Mouse (Mus musculus) intestine, embryonic 15.5 days (tissue): ENCODE measurements around the gene Cap2. TPM values are rescaled to one million over a fixed set of nuclear protein-coding genes. Genes with fewer than 3 reads are reported as not detected.

ENCODE experiments used
- ATAC-seq: fragments of 200-750 bp; cut with Nextera tagmentation; 2 replicates; pipeline ENCODE4 v1.8.0; 2017; ENCODE audit warnings: moderate TSS enrichment, moderate library complexity
- H3K27ac ChIP-seq: fragments of 300-500 bp; sonication (generic); 2 replicates; pipeline ENCODE4 v1.5.1; 2015; ENCODE audit warnings: mild to moderate bottlenecking, inconsistent platforms
- H3K27me3 ChIP-seq: fragments of 300-500 bp; sonication (generic); replicated peaks from 2 replicates; pipeline ENCODE4 v1.6.1; 2015; ENCODE audit warnings: inconsistent platforms
- H3K36me3 ChIP-seq: fragments of 300-500 bp; sonication (generic); 2 replicates; pipeline ENCODE4 v1.6.1; 2015; ENCODE audit warnings: inconsistent platforms
- H3K4me1 ChIP-seq: fragments of 300-500 bp; sonication (generic); replicated peaks from 2 replicates; pipeline ENCODE4 v1.6.1; 2015; ENCODE audit warnings: inconsistent platforms
- H3K4me2 ChIP-seq: fragments of 300-500 bp; sonication (generic); replicated peaks from 2 replicates; pipeline ENCODE4 v1.6.1; 2015; ENCODE audit warnings: mild to moderate bottlenecking, inconsistent platforms
- H3K4me3 ChIP-seq: fragments of 300-500 bp; sonication (generic); replicated peaks from 2 replicates; pipeline ENCODE4 v1.5.1; 2015; ENCODE audit warnings: inconsistent platforms
- H3K9ac ChIP-seq: fragments of 300-500 bp; sonication (generic); 2 replicates; pipeline ENCODE4 v1.6.1; 2015; ENCODE audit warnings: inconsistent platforms
- H3K9me3 ChIP-seq: fragments of 300-500 bp; sonication (generic); 2 replicates; pipeline ENCODE4 v1.6.1; 2016; ENCODE audit warnings: inconsistent platforms
- WGBS: fragments of 180-500 bp; shearing (Covaris S2); methylation state at CpG from one replicate; pipeline ENCODE4 v1.1.7; 2015; 5-methylcytosine and 5-hydroxymethylcytosine counted together
- polyA plus RNA-seq: library from polyadenylated mRNA; unstranded; fragments of >200 nt; fragmentation: Nextera tagmentation; extraction: Ambion mirVana; gene quantifications from 2 replicates; pipeline ENCODE4 v1.2.1, GENCODE M21; 2015

Gene Cap2
- polyA plus RNA-seq, 1 experiment from 2014 or later = 10.4 TPM

DNA sequence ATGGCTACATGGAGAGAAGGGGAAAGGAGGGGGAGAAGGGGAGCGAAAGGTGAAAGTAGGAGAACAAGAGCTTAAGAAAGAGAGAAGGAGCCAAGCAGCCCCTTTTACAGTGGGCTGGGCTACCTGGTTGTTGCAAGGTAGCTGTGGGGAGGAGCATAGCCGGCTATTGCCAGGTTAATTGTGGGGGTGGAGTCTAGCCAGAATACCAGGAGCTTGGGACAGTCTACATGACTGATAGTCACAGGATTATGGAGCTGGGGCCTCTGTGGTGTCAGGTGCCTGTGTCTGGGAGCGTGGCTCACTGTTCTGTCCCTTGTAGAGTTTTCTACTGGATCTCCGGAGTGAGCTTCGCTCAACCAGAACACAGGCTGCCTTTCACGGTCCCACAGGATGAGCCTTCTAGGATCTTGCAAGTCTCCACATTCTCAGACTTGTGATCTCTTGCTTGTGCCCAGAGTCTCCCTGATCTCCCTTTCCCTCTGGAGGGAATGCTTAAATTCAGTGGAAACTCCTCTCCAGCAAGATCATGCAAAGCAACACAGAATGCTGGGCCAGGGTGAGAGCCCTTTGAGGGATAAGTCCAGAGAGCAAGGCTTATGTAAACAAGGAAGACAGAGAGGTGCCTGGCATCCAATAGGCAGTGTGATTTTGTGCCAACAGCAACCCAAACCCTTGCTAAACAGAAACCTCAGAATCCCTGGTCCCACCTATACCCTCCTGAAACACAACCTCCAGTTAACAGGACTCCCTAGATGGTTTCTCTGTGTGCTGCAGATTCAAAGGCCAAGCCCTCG, 119.5 kb downstream of the Cap2 start:
- H3K4me1 ChIP-seq = peaks cover 13% of the 10 kb centered on the region
- H3K9me3 ChIP-seq = no peaks in the 10 kb centered on the region
- WGBS = 74% methylated on average over 7 of the region's 7 CpGs
- H3K36me3 ChIP-seq = no peaks in the 10 kb centered on the region
- H3K9ac ChIP-seq = no peak overlapping the region
- H3K27me3 ChIP-seq = no peaks in the 10 kb centered on the region
- ATAC-seq = peak; percentile 91
- H3K27ac ChIP-seq = no peak overlapping the region
- no peak overlapping the region for H3K4me2 ChIP-seq
- H3K4me3 ChIP-seq = no peak overlapping the region

DNA sequence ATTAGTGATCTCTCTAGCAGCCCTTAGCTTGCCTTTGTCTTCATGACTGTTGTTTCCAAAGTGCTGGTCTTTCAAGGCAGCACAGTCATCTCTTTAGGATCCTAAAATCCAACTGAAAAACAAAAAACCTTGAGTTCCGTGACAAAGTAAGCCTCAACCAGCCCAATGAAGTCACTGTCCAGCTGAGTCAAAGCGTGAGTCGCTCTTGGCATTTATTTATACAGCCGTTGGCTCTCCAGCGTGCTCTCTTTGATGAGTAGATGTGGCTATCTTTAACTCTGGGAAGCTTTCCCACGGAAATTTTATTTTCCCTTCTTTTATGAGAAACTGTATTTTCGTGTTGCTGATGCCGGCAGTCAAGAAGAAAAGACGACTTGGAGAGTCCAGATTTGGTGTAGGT, 125.0 kb downstream of the Cap2 start:
- no peaks in the 10 kb centered on the region for H3K36me3 ChIP-seq
- no peaks in the 10 kb centered on the region for H3K4me1 ChIP-seq
- H3K9ac ChIP-seq = no peak overlapping the region
- no peak overlapping the region for H3K4me3 ChIP-seq
- H3K9me3 ChIP-seq = no peaks in the 10 kb centered on the region
- WGBS = 77% methylated on average over 9 of the region's 9 CpGs
- H3K4me2 ChIP-seq = no peak overlapping the region
- H3K27me3 ChIP-seq = no peaks in the 10 kb centered on the region
- no peak for ATAC-seq
- no peak overlapping the region for H3K27ac ChIP-seq

DNA sequence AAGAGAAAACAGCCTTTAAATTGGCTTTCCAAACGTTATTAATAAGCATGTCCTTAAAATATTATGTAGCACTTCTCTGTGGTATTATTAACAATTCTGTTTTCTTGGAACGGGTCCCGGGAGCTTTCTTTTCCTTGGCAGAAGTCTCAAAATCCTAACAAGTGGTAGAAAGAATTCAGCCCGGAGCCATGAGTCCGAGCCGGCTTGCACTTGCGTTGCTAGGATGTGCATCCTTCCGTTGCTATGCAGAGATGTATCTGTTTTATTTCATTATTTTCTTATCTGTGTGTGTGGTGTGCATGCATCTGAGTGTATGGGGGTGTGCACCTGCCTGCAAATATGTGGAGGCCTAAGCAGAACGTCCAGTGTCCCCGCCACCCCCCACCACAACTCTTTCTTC, 126.2 kb downstream of the Cap2 start:
- Histone ChIP-seq H3K4me1 (no peaks in the 10 kb centered on the region), H3K9ac (no peak overlapping the region), H3K4me2 (no peak overlapping the region), H3K27me3 (no peaks in the 10 kb centered on the region), H3K4me3 (no peak overlapping the region), H3K36me3 (no peaks in the 10 kb centered on the region), H3K27ac (no peak overlapping the region), H3K9me3 (no peaks in the 10 kb centered on the region)
- ATAC-seq = peak; percentile 36; the same call in 1 of the 2 replicates
- WGBS = 44% methylated on average over 10 of the region's 10 CpGs

DNA sequence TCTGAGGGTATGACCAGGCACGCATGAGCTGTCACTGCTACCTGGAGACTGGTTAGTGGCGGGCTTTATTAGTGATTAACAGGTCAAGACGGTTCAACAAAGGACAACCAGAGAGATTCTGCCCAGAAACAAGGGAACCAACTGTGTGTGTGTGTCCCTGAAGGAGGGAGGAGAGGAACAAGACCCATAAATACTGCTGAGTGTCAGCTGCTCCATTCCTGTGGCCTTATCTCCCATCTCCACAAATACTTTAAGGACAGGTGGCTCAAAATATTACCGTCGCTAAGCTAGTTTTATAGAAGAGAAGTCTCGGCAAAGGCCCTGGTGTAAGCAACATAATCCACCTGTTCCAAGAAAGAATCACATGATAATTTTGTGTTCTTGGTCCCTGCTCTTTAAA, 127.7 kb downstream of the Cap2 start:
- no peaks in the 10 kb centered on the region for H3K27me3 ChIP-seq
- H3K27ac ChIP-seq = no peak overlapping the region
- H3K36me3 ChIP-seq = no peaks in the 10 kb centered on the region
- WGBS = 56% methylated on average over 6 of the region's 6 CpGs
- H3K4me1 ChIP-seq = no peaks in the 10 kb centered on the region
- H3K9me3 ChIP-seq = no peaks in the 10 kb centered on the region
- H3K4me2 ChIP-seq = no peak overlapping the region
- ATAC-seq = no peak
- no peak overlapping the region for H3K4me3 ChIP-seq
- no peak overlapping the region for H3K9ac ChIP-seq

DNA sequence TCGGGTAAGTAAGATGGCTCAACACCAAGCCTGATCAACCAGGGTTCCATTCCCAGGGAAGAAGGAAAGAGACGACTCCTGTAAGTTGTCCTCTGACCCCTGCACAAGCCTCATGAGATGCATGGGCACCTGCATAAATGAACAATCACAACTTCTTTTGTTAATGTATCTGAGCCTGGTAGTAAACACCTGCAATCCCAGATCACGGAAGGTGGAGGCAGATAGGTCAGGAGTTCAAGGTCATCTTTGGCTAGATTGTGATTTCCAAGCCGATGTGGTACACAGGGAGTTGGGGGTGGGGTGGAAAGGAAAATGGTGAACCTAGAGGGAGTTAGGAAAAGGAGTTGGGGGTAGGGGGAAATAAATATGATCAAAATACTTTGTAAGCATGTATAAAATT, 131.1 kb downstream of the Cap2 start:
- no peaks in the 10 kb centered on the region for H3K27me3 ChIP-seq
- no peaks in the 10 kb centered on the region for H3K4me1 ChIP-seq
- no peak overlapping the region for H3K9ac ChIP-seq
- 38% methylated on average over 4 of the region's 4 CpGs for WGBS
- no peak for ATAC-seq
- no peaks in the 10 kb centered on the region for H3K9me3 ChIP-seq
- no peaks in the 10 kb centered on the region for H3K36me3 ChIP-seq
- no peak overlapping the region for H3K4me3 ChIP-seq
- H3K27ac ChIP-seq = no peak overlapping the region
- H3K4me2 ChIP-seq = no peak overlapping the region

DNA sequence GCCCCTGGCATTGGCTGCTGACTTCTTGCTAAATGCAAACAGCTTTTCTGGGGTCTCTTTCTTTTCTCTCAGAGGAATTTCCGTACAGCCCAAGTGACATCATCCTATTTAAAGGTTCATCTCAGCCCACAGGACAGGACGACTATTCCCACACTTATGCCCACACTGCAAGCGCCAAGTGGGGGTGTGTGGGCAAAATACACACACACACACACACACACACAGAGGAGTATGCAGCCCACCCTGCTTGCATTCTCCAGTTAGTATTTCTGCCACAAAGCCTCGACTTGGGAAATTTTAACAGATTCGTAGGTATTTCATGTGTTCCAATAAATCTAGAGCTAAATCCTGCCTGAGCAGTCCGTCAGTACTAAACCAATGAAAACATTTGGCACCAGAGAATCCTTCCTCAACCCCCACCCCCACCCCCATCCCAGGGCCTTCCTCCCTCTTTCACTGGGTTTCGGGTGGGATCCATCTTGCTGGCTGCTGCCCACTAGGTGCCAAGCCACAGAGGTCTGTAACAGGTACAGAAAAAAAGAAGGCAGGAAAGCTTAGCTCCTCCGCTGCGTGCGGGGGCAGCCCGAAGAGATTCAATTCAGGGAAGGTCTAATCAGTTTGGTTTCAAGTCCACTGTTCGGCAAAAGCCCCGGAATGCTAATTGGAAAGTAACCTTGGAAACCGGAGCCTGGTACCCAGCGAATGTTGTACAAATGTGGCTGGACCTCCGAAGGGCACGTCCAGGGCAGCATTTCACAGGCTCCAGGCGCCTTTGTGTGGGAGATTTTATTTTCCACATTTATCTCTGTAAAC, 131.9 kb downstream of the Cap2 start:
- no peak overlapping the region for H3K4me2 ChIP-seq
- WGBS = 60% methylated on average over 18 of the region's 18 CpGs
- no peaks in the 10 kb centered on the region for H3K27me3 ChIP-seq
- no peaks in the 10 kb centered on the region for H3K36me3 ChIP-seq
- H3K4me1 ChIP-seq = no peaks in the 10 kb centered on the region
- H3K9me3 ChIP-seq = no peaks in the 10 kb centered on the region
- H3K27ac ChIP-seq = no peak overlapping the region
- no peak for ATAC-seq
- H3K9ac ChIP-seq = no peak overlapping the region
- H3K4me3 ChIP-seq = no peak overlapping the region

DNA sequence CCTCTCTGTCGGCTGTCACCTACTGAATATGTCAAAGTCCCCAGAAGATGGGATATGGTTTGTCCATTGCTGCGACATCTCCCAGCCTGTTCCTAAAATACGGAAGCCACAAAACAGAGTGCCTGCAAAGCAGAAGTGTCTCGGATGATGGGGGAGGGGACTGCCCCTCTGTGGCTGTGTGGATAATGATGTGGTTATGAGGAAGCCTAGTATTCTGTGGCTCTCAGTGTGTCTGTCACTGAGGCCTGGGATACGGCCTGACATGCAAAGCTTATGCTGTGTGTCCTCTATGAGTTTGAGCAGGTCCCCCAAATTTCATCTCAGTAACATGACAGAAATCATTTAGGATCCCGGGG, 132.5 kb downstream of the Cap2 start:
- Histone ChIP-seq H3K36me3 (no peaks in the 10 kb centered on the region), H3K9me3 (no peaks in the 10 kb centered on the region), H3K4me2 (no peak overlapping the region), H3K27me3 (no peaks in the 10 kb centered on the region), H3K4me3 (no peak overlapping the region), H3K9ac (no peak overlapping the region), H3K4me1 (no peaks in the 10 kb centered on the region), H3K27ac (no peak overlapping the region)
- no peak for ATAC-seq
- 58% methylated on average over 6 of the region's 6 CpGs for WGBS

DNA sequence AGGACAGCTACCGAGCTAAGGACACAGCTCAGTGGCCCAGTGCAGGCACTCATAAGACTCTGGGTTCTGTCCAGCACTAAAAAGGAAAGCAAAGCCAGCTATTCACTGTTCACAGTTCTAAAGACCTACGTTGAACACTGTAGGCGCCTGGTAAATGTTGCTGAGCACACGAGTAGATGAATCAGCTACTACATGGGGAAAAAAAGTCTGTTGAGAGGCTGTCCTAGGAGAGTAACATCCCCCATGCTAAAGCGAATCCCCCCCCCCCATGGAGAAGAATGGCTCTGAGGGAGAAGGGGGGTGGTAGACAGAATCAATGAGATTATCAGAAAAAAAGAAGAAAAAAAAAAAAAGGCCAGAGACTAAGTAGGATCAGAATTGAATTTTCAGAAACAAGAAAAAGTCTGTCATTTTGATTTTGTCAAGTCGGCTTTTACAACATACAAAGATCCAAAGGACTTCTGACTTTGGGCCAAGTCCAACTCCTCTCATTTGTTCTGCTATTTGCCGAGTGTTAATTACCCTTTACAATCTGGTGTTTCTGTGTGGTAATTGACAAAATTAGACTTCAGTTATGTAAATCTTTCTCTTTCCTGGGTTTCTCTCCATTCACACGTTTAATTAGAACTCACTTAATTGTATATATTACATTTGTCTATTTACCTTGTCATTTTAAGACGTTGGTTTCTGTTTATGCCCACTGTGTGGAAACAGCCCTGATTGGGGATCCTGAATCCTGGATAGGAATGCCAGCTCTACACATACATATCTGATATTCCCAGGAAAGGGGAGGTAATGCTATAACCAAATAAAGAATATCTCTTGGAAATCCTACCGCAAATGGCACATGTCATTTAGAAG, 139.2 kb downstream of the Cap2 start:
- Histone ChIP-seq H3K4me2 (no peak overlapping the region), H3K27ac (no peak overlapping the region), H3K4me3 (no peak overlapping the region), H3K36me3 (no peaks in the 10 kb centered on the region), H3K27me3 (no peaks in the 10 kb centered on the region), H3K9ac (no peak overlapping the region), H3K9me3 (no peaks in the 10 kb centered on the region), H3K4me1 (no peaks in the 10 kb centered on the region)
- WGBS = 85% methylated on average over 10 of the region's 10 CpGs
- no peak for ATAC-seq

DNA sequence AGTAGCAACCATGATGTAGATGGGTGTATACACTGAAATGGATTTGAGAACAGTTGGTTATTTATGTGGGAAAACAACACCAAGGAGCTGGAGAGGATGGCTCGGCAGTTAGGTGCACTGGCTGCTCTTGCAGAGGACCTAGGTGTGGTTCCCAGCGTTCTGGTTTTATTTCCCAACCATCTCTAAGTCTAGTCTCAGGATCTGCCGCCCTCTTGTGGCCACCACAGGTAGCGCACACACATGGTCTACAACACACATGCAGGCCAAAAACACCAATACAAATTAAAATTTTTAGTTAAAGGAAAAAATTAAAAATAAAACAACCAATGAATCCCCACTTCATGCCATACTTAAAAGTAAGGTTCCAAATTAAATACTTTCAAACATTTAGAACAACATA, 140.7 kb downstream of the Cap2 start:
- ATAC-seq = no peak
- Histone ChIP-seq H3K9ac (no peak overlapping the region), H3K4me2 (no peak overlapping the region), H3K36me3 (no peaks in the 10 kb centered on the region), H3K27me3 (no peaks in the 10 kb centered on the region), H3K4me1 (no peaks in the 10 kb centered on the region), H3K9me3 (no peaks in the 10 kb centered on the region), H3K4me3 (no peak overlapping the region), H3K27ac (no peak overlapping the region)
- 90% methylated on average over 4 of the region's 4 CpGs for WGBS

DNA sequence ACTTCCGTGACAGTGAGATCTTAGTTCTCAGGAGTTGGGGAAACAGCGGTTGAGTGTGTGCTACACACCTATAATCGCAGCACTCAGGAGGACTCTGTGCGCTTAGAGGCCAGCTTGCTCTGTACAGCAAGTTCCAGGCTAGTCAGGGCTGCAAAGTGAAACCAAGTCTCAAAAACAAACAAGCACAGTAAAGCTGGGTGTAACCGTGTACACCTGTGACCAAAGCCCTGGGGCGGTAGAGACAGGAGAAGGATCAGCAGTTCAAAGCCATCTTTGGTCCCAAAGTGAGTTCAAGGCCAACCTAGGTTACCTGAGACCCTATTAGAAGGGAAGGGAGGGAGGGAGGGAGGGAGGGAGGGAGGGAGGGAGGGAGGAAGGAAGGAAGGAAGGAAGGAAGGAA, 142.5 kb downstream of the Cap2 start:
- Histone ChIP-seq H3K4me1 (no peaks in the 10 kb centered on the region), H3K4me2 (no peak overlapping the region)
- WGBS = 88% methylated on average over 6 of the region's 6 CpGs

DNA sequence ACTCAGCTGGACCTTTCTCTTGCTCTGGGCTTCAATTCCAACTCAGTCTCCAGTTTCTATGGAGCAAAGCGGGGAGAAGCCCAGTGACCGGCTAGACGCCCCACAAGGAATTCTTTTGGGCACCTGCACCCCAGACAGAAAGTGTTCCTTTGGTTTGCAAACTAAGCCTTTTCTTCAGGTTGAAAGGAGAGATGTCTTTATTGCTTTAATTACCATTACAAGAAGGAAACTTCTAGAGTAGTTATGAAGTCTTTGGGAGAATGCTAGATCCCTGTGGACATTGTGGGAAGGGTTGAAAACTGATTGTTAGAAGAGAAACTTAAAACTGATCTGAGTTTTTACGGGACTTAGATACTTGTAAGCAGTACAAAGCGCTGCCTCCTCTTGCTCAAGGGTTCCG, 143.8 kb downstream of the Cap2 start:
- Histone ChIP-seq H3K9ac (no peak overlapping the region), H3K9me3 (no peaks in the 10 kb centered on the region), H3K4me1 (no peaks in the 10 kb centered on the region), H3K4me3 (no peak overlapping the region), H3K27me3 (no peaks in the 10 kb centered on the region), H3K36me3 (no peaks in the 10 kb centered on the region), H3K27ac (no peak overlapping the region), H3K4me2 (no peak overlapping the region)
- 87% methylated on average over 6 of the region's 6 CpGs for WGBS
- ATAC-seq = no peak

More for the DNA sequence above, 142.5 kb downstream of the Cap2 start:
- H3K27me3 ChIP-seq = no peaks in the 10 kb centered on the region
- H3K4me3 ChIP-seq = no peak overlapping the region
- no peak overlapping the region for H3K9ac ChIP-seq
- H3K27ac ChIP-seq = no peak overlapping the region
- H3K36me3 ChIP-seq = no peaks in the 10 kb centered on the region
- H3K9me3 ChIP-seq = no peaks in the 10 kb centered on the region
- no peak for ATAC-seq

DNA sequence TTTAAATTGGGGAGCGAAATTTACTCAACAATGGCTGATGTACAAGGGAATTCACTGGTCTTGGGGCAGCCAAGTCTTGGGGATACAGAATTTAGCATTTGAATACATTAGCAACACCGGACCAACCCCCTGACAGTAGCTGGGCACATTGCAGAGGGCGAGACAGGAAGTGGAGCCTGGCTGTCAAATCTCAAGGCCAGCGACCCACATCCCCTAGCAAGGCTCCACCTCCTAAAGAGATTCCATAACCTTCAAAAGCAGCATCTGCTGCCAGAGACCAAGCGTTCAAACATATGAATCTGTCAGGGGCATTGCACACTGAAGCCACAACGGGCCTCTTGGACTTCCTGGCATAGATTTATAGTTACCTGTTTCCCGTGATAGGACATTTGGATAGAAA, 150.2 kb downstream of the Cap2 start:
- WGBS = 81% methylated on average over 7 of the region's 7 CpGs
- Histone ChIP-seq H3K27me3 (no peaks in the 10 kb centered on the region), H3K9me3 (no peaks in the 10 kb centered on the region), H3K4me1 (no peaks in the 10 kb centered on the region), H3K9ac (no peak overlapping the region), H3K4me3 (no peak overlapping the region), H3K36me3 (no peaks in the 10 kb centered on the region), H3K27ac (no peak overlapping the region), H3K4me2 (no peak overlapping the region)
- ATAC-seq = no peak
